Mouse (Mus musculus) lung, postnatal 25 days (tissue): ENCODE data around the gene Zkscan14.
"Not testable (repeated sequence)": the region's sequence is repeated elsewhere in the genome, so short reads cannot be mapped to it uniquely, and the experiment has no call there.

ENCODE experiments used
- DNase-seq: peaks from one replicate; pipeline ENCODE4 v3.0.0; 2022; ENCODE audit warnings: low spot score

The Zkscan14 gene

GRCm38 (mm10) chr5:145201321-145201991, at the start of gene Zkscan14:
TSS of gene Zkscan14 (minus strand) at chr5:145201868.
- peak; percentile 88 for DNase-seq

DNA sequence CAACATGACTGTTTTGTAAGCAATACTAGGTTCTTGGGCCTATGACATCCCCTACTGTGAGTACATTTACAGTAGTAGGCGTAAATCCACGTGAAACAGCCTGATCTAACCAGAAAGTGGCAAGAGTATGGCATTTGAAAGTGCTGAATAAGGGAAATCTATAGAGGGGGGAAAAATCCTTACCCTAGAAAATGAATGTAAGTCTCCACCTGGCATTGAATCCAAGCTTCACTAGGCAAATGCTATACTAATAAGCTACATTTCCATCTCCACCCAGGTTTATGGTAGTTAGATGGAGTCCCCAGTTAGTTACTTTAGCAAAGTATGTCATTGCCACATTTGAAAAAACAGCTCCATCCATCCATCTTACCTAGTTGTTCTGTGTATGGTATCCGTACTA, 47.9 kb upstream of the Zkscan14 start:
- DNase-seq, result no peak

GRCm38 (mm10) chr5:145234636-145235035, 33.0 kb upstream of the Zkscan14 start:
- DNase-seq, result peak; percentile 18

GRCm38 (mm10) chr5:145231893-145232411, 30.3 kb upstream of the Zkscan14 start:
- no peak for DNase-seq

GRCm38 (mm10) chr5:145231367-145231871, 29.8 kb upstream of the Zkscan14 start, which contains the start of gene Zfp655:
TSS of gene Zfp655 (plus strand) at chr5:145231715.
- DNase-seq, result peak; percentile 98

- no peak for DNase-seq
These were observed 29.0 kb upstream of the Zkscan14 start for GRCm38 (mm10) chr5:145230641-145231040.

- DNase-seq, result not testable (repeated sequence)
These were observed 27.6 kb upstream of the Zkscan14 start for GRCm38 (mm10) chr5:145229283-145229682.

GRCm38 (mm10) chr5:145226453-145226852, 24.8 kb upstream of the Zkscan14 start:
- DNase-seq, result no peak

- DNase-seq, result no peak
These were observed 21.7 kb upstream of the Zkscan14 start for GRCm38 (mm10) chr5:145223395-145223794.

- DNase-seq, result no peak
These were observed 21.2 kb upstream of the Zkscan14 start for GRCm38 (mm10) chr5:145222840-145223239.

DNA sequence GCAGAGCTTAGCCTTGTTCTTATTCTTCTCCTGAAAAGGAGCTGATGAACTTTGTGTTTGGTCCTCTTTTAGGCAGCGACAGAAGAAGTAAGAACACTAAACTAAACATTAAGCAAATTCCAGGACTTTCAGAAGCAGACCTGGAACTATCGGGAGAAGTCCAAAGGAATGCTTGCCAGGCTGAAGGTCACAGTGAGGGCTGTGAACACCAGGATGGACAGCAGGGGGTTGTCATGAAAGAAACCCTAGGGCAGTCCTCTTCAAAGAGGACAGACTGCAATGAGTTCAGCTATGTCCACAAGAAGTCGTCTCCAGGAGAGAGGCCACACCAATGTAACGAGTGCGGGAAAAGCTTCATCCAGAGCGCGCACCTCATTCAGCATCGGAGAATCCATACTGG, 18.3 kb upstream of the Zkscan14 start:
- no peak for DNase-seq

- DNase-seq, result no peak
These were observed 17.0 kb upstream of the Zkscan14 start for GRCm38 (mm10) chr5:145218671-145219070.

DNA sequence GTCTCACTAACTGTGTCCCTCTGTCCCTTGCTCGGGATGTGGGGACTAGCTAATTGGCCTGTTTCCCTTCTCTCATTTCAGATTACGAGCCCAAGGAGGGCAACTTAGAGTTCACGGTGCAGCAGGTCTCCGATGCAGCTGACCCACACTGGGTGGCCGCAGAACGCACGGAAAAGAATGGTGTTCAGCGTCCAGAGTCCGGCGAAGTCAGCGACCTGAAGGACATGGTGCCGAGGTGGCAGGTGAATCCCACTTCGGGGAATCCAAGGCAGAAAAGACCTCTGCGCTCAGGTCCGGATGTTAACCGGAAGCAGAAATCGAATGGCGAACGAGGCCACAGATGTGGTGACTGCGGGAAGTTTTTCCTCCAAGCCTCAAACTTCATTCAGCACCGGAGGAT, 16.5 kb upstream of the Zkscan14 start:
- DNase-seq, result no peak

GRCm38 (mm10) chr5:145217746-145218145, 16.1 kb upstream of the Zkscan14 start:
- no peak for DNase-seq

DNA sequence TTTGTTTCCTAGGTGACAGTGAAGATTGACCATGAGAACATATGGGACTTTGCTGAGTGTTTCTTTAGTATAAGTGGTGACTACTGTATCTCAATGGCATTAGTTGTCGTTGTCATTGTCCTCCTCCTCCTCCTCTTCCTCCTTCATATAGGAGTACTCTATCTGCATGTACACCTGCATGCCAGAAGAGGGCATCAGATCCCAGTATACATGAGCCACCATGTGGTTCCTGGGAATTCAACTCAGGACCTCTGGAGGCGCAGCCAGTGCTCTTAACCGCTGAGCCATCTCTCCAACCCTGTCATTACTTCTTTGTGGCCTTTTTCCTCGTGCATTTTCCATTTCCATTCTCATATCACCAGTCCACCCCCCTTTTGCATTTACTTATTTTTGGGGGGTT, 13.0 kb upstream of the Zkscan14 start:
- DNase-seq, result no peak

DNA sequence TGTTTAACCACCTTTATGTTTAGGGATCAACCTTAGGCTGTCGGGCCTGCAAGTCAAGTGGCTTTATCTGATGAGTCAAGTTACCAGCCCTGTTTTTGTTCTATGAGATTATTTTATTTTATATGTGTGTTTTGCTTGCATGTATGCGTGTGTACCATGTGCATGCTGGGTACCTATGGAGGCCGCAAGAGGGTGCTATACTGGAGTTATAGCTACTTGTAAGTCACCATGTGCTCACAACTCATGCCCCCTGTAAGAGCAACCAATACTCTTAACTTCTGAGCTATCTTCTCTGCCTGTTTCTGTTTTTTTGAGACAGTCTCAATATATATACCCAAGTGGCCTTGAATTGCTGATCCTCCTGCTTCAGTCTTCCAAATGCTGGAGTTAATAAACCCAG, 11.8 kb upstream of the Zkscan14 start:
- DNase-seq, result no peak

GRCm38 (mm10) chr5:145212216-145212615, 10.5 kb upstream of the Zkscan14 start:
- DNase-seq, result no peak

DNA sequence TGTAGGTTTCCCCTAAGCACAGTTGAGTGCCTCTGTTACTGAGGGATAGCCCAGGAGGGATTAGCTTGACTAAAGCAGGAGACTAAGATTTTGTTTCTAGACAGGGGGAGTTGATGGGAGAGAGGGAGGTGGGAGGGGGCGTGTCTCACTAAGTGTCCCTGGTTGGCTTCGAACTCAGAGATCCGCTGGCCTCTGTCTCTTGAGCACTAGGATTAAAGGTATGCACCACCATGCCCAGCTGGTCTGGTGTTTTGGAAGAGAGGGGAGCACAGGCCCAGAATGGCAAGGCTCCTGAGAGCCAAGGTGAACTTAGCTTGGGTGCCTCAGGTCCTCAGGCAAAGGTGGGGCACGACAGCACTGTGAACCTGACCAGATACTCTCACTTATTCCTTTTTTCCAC, 9.7 kb upstream of the Zkscan14 start:
- DNase-seq, result no peak

DNA sequence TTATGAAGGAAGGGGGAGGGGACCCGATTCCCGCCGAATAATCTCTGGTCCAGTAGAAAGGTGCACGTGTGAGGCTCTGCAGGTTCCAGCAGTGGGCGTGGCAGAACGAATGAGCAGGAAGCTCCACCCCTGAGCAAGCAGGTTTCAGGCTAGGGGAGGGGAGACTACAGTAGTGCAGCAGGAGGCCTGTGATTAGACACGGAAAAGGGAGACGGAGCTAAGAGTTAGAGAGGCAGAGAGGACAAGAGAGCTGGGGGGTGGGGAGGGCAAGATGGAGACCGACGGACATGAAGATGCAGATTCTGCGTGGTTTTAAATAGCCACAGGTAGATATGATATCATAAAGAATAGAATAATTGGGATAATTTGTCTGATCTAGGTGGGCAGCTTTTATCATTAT, 6.7 kb upstream of the Zkscan14 start:
- not testable (repeated sequence) for DNase-seq

GRCm38 (mm10) chr5:145207954-145208353, 6.3 kb upstream of the Zkscan14 start:
- no peak for DNase-seq

DNA sequence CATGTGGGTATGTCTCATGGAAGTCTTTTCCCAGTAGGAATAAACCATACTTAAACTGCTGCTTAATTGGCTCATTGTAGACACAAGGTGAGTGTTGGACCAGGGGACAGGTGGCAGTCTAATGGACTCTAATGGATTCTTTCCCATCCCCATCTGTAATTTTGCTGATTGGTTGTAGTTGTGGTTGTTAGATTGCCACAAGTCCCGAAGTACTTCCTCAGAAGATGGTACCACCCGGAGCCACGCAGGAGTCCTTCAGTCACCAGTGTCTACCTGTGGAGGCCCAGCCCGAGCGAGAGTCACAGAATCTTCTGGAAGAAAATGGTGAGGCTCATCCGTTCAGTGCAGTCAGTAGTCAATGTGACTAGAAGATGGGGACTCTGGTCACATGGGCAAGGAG, 5.7 kb upstream of the Zkscan14 start:
- no peak for DNase-seq

DNA sequence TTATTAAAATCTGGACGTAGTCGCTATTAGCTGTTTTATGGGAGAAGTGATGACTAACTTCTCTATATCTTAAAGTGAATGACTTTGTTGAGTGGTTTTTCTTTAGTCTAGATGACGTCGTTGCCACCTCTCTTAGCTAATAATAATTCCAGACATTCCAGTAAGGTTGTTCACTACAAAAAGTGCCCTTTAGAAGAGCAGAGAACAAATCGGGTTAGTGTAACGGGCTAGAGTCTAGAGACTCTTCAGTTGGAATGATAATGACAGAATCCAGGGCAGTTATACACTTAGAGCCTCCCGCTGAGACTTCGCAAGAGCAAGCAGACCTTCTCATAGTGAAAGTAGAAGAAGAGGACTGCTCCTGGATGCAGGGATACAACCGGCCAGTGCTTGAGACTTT, 3.4 kb upstream of the Zkscan14 start:
- peak; percentile 28 for DNase-seq

GRCm38 (mm10) chr5:145203936-145204691, 2.4 kb upstream of the Zkscan14 start, which contains the start of gene Zkscan5:
TSS of gene Zkscan5 (plus strand) at chr5:145204562.
- peak; percentile 99 for DNase-seq
